ENCODE assay signal across 14 mouse cellular contexts in genomic region chr9:63182306-63182960, GRCm38 (mm10). TPM values are rescaled to one million over a fixed set of nuclear protein-coding genes. Genes with fewer than 3 reads are reported as not detected.
DNase-seq lines count a peak whose midpoint lies in the region; ATAC-seq and TF ChIP-seq lines count a peak whose summit lies in the region.
"Had no signal": no experiment of that assay in that cellular context is flagged by ENCODE, and none has a peak within 500 bp of the region (broad histone marks: within the 10 kb centered on the region; RNA-seq: fewer than 3 reads in every experiment).

No protein-coding gene starts in this region.

- H3K9ac ChIP-seq in forebrain, embryonic 14.5 days (ENCODE audit: low read length), result 0 out of 2 replicates have a peak overlapping the region, but pooled peaks have one; percentile 14
- H3K9ac ChIP-seq in midbrain, embryonic 13.5 days (replicated peaks), result peak overlapping the region; percentile 2; the same call in 1 of the 2 replicates

- peak overlapping the region; percentile 14; the same call in 1 of the 2 replicates for H3K4me2 ChIP-seq in forebrain, embryonic 14.5 days (ENCODE audit: low read length)
- peak overlapping the region; percentile 13; the same call in 1 of the 2 replicates for H3K4me2 ChIP-seq in midbrain, embryonic 13.5 days (replicated peaks)

- no peaks in the 10 kb centered on the region for H3K9me3 ChIP-seq in forebrain, embryonic 14.5 days (replicated peaks; ENCODE audit: control insufficient read depth, low read length)
- H3K9me3 ChIP-seq in midbrain, embryonic 13.5 days, result no peaks in the 10 kb centered on the region

- no peak for DNase-seq in layer of hippocampus, adult 2 months (ENCODE audit: low spot score in 2 of 2)
- no peak for DNase-seq in layer of hippocampus, postnatal 25 days (ENCODE audit: extremely low spot score in 1 of 2, low spot score in 1 of 2)
- DNase-seq in embryo, embryonic 11 days, result peak; percentile 70
- peak; percentile 88 for DNase-seq in forebrain, embryonic 14.5 days (ENCODE audit: low spot score)
- no peak for DNase-seq in left cerebral cortex, postnatal 10 days (ENCODE audit: extremely low spot score in 1 of 2, low spot score in 2 of 2)
- no peak for DNase-seq in left cerebral cortex, adult 18-20 months (ENCODE audit: low spot score in 2 of 2)
- DNase-seq: adrenal gland, adult 8-10 months; kidney, postnatal 10 days had no signal

- intact Hi-C loops in left cerebral cortex, postnatal 10 days (cut with DNase I), result no loop called here

- peaks cover 20% of the 10 kb centered on the region for H3K27me3 ChIP-seq in forebrain, embryonic 14.5 days (replicated peaks; ENCODE audit: control insufficient read depth, insufficient read depth, low read length)
- peaks cover 59% of the 10 kb centered on the region for H3K27me3 ChIP-seq in midbrain, embryonic 13.5 days
- H3K27me3 ChIP-seq: Patski had no signal

- no peak overlapping the region for H3K4me3 ChIP-seq in layer of hippocampus, adult 2 months
- H3K4me3 ChIP-seq in forebrain, embryonic 14.5 days (ENCODE audit: low read depth, low read length), result no peak overlapping the region
- no peak overlapping the region for H3K4me3 ChIP-seq in midbrain, embryonic 13.5 days (replicated peaks)

- H3K4me1 ChIP-seq in forebrain, embryonic 14.5 days (ENCODE audit: control insufficient read depth, insufficient read depth, low read length), result peaks cover 20% of the 10 kb centered on the region
- peaks cover 52% of the 10 kb centered on the region for H3K4me1 ChIP-seq in midbrain, embryonic 13.5 days (replicated peaks)

- TF ChIP-seq CTCF in layer of hippocampus, adult 2 months (conservative IDR thresholded peaks at IDR 0.05), result no peak

- H3K27ac ChIP-seq in layer of hippocampus, adult 2 months, result 0 out of 2 replicates have a peak overlapping the region, but pooled peaks have one; percentile 1
- H3K27ac ChIP-seq in forebrain, embryonic 14.5 days (ENCODE audit: low read depth, low read length), result peak overlapping the region; percentile 52
- peak overlapping the region; percentile 64 for H3K27ac ChIP-seq in midbrain, embryonic 13.5 days
- H3K27ac ChIP-seq: stomach, postnatal 0 days had no signal

- no peaks in the 10 kb centered on the region; the same call in 1 of the 2 replicates for H3K36me3 ChIP-seq in forebrain, embryonic 14.5 days (ENCODE audit: control insufficient read depth, insufficient read depth, low read length)
- no peaks in the 10 kb centered on the region for H3K36me3 ChIP-seq in midbrain, embryonic 13.5 days

- WGBS in forebrain, embryonic 14.5 days, result 2% methylated on average over 14 of the region's 14 CpGs
- WGBS in midbrain, embryonic 13.5 days, result 6% methylated on average over 14 of the region's 14 CpGs

- peak; percentile 88 for ATAC-seq in forebrain, embryonic 14.5 days
- ATAC-seq in midbrain, embryonic 13.5 days, result peak; percentile 75
- ATAC-seq in frontal cortex, adult (ENCODE audit: low TSS enrichment), result no peak
- ATAC-seq: Patski had no signal

RNA-seq across cellular contexts. Expression of gene Skor1, which starts 33.7 kb away (rescaled TPM):
- under 1 TPM; 0.20 to 0.27 TPM for total RNA-seq in layer of hippocampus, adult 2 months (2021)
- under 1 TPM in 1 of 2 experiments, not detected in 1; 0.17 TPM for total RNA-seq in layer of hippocampus, postnatal 25 days (2021)
- polyA plus RNA-seq in forebrain, embryonic 14.5 days (2014; fragmentation: Nextera tagmentation; extraction: Ambion mirVana), result 0.27 and 0.30 TPM in 2 replicates
- polyA plus RNA-seq in midbrain, embryonic 13.5 days (2015; fragmentation: Nextera tagmentation; extraction: Ambion mirVana), result 1.7 and 2.0 TPM in 2 replicates
- total RNA-seq in left cerebral cortex, postnatal 10 days (2021), result under 1 TPM; 0.18 to 0.39 TPM
- total RNA-seq in left cerebral cortex, adult 18-20 months (2021), result under 1 TPM; 0.23 TPM
- total RNA-seq: common myeloid progenitor, adult 5-6 weeks had no signal
- polyA plus RNA-seq: liver, embryonic 16.5 days; stomach, postnatal 0 days had no signal

Comparison
In these comparisons a context has a peak if more than half of its experiments do, and no peak if none do; other contexts are left out.
1. DNase-seq: peak in embryo, embryonic 11 days (single experiment) and forebrain, embryonic 14.5 days (single experiment); none in layer of hippocampus, adult 2 months (0 of 2), layer of hippocampus, postnatal 25 days (0 of 2), left cerebral cortex, postnatal 10 days (0 of 2) and left cerebral cortex, adult 18-20 months (0 of 2).
2. H3K27ac ChIP-seq: peak in every context shown above with its lines; median percentile 64 in midbrain, embryonic 13.5 days; 52 in forebrain, embryonic 14.5 days; 1 in layer of hippocampus, adult 2 months.